Mouse (Mus musculus) CD4-positive helper T cell, adult 2 months (primary cell): ENCODE data around the gene Emilin1.
"Not testable (repeated sequence)": the region's sequence is repeated elsewhere in the genome, so short reads cannot be mapped to it uniquely, and the experiment has no call there.

Source experiments
- DNase-seq: peaks from one replicate; pipeline ENCODE4 v3.0.0-alpha.2; 2012; ENCODE audit warnings: low read depth, missing footprints, low spot score

Gene Emilin1

GRCm38 (mm10) chr5:30913060-30913841 lies at the start of gene Emilin1:
TSS of gene Emilin1 (plus strand) at chr5:30913402.
- DNase-seq: no peak

GRCm38 (mm10) chr5:30863852-30864251 lies 49.4 kb upstream of the Emilin1 start:
- DNase-seq: no peak

- DNase-seq: no peak
Measured at GRCm38 (mm10) chr5:30864322-30864721, 48.9 kb upstream of the Emilin1 start.

- DNase-seq: no peak
Measured at GRCm38 (mm10) chr5:30866871-30867270, 46.3 kb upstream of the Emilin1 start.

- DNase-seq: no peak
Measured at GRCm38 (mm10) chr5:30867712-30868111, 45.5 kb upstream of the Emilin1 start, which contains the start of gene Tmem214. TSS of gene Tmem214 (plus strand) at chr5:30868012.

GRCm38 (mm10) chr5:30868981-30869380 lies 44.2 kb upstream of the Emilin1 start:
- DNase-seq: no peak

- DNase-seq: peak; percentile 90
Measured at GRCm38 (mm10) chr5:30869405-30870130, 43.6 kb upstream of the Emilin1 start.

- no peak for DNase-seq
Measured at GRCm38 (mm10) chr5:30870131-30870406, 43.1 kb upstream of the Emilin1 start.

- no peak for DNase-seq
Measured at GRCm38 (mm10) chr5:30872574-30872973, 40.6 kb upstream of the Emilin1 start.

GRCm38 (mm10) chr5:30874365-30874764 lies 38.8 kb upstream of the Emilin1 start:
- no peak for DNase-seq

- no peak for DNase-seq
Measured at GRCm38 (mm10) chr5:30878616-30879015, 34.6 kb upstream of the Emilin1 start.

- DNase-seq: no peak
Measured at GRCm38 (mm10) chr5:30879347-30879943, 33.8 kb upstream of the Emilin1 start.

GRCm38 (mm10) chr5:30881839-30882238 lies 31.4 kb upstream of the Emilin1 start:
- DNase-seq: not testable (repeated sequence)

- no peak for DNase-seq
Measured at GRCm38 (mm10) chr5:30886209-30886608, 27.0 kb upstream of the Emilin1 start.

- no peak for DNase-seq
Measured at GRCm38 (mm10) chr5:30886731-30887130, 26.5 kb upstream of the Emilin1 start.

GRCm38 (mm10) chr5:30887331-30887761 lies 25.9 kb upstream of the Emilin1 start:
- DNase-seq: peak; percentile 93

GRCm38 (mm10) chr5:30887858-30888336 lies 25.3 kb upstream of the Emilin1 start:
- peak; percentile 94 for DNase-seq

GRCm38 (mm10) chr5:30888337-30889087 lies 24.7 kb upstream of the Emilin1 start, which contains the start of gene Agbl5:
TSS of gene Agbl5 (plus strand) at chr5:30888694.
- DNase-seq: peak; percentile 93

GRCm38 (mm10) chr5:30889088-30889754 lies 24.0 kb upstream of the Emilin1 start:
- no peak for DNase-seq

- DNase-seq: no peak
Measured at GRCm38 (mm10) chr5:30890375-30890774, 22.8 kb upstream of the Emilin1 start.

- DNase-seq: no peak
Measured at GRCm38 (mm10) chr5:30901860-30902259, 11.3 kb upstream of the Emilin1 start.
